Mouse (Mus musculus): ENCODE data around the gene Celsr1. TPM values are rescaled to one million over a fixed set of nuclear protein-coding genes. Genes with fewer than 3 reads are reported as not detected.

Gene Celsr1
- polyA plus RNA-seq, 1 experiment, result 0.49 TPM

- no peak overlapping the region for H3K4me3 ChIP-seq (replicated peaks; ENCODE audit: insufficient read depth, low read depth, low read length)
- no peak for DNase-seq
- H3K4me1 ChIP-seq (ENCODE audit: control insufficient read depth, insufficient read depth, low read length), result peaks cover 71% of the 10 kb centered on the region
- H3K27ac ChIP-seq (ENCODE audit: insufficient read depth, low read length), result no peak overlapping the region
- no peaks in the 10 kb centered on the region for H3K27me3 ChIP-seq (ENCODE audit: control insufficient read depth, insufficient read depth, low read length)
- WGBS, result 74% methylated on average over 18 of the region's 18 CpGs
- TF ChIP-seq CTCF (IDR thresholded peaks at IDR 0.05; ENCODE audit: borderline replicate concordance, insufficient read depth, low read depth, low read length), result no peak
- no peak for TF ChIP-seq POLR2A (IDR thresholded peaks at IDR 0.05; ENCODE audit: borderline replicate concordance, insufficient read depth, low read length)
These were observed 45.1 kb upstream of the Celsr1 start for GRCm38 (mm10) chr15:86078481-86079216.

- peaks cover 69% of the 10 kb centered on the region for H3K4me1 ChIP-seq (ENCODE audit: control insufficient read depth, insufficient read depth, low read length)
- 42% methylated on average over 5 of the region's 5 CpGs for WGBS
These were observed 44.4 kb upstream of the Celsr1 start for GRCm38 (mm10) chr15:86077934-86078333.

GRCm38 (mm10) chr15:86076378-86076777 is 42.8 kb upstream of the Celsr1 start:
- Histone ChIP-seq H3K27ac (ENCODE audit: insufficient read depth, low read length) (no peak overlapping the region), H3K4me1 (ENCODE audit: control insufficient read depth, insufficient read depth, low read length) (peaks cover 68% of the 10 kb centered on the region), H3K27me3 (ENCODE audit: control insufficient read depth, insufficient read depth, low read length) (no peaks in the 10 kb centered on the region), H3K4me3 (replicated peaks; ENCODE audit: insufficient read depth, low read depth, low read length) (no peak overlapping the region)
- 68% methylated on average over 8 of the region's 8 CpGs for WGBS
- TF ChIP-seq POLR2A (IDR thresholded peaks at IDR 0.05; ENCODE audit: borderline replicate concordance, insufficient read depth, low read length), result no peak
- no peak for DNase-seq

More at GRCm38 (mm10) chr15:86077934-86078333, 44.4 kb upstream of the Celsr1 start:
- H3K27ac ChIP-seq (ENCODE audit: insufficient read depth, low read length), result no peak overlapping the region
- H3K27me3 ChIP-seq (ENCODE audit: control insufficient read depth, insufficient read depth, low read length), result no peaks in the 10 kb centered on the region
- DNase-seq, result no peak
- no peak for TF ChIP-seq CTCF (IDR thresholded peaks at IDR 0.05; ENCODE audit: borderline replicate concordance, insufficient read depth, low read depth, low read length)
- no peak for TF ChIP-seq POLR2A (IDR thresholded peaks at IDR 0.05; ENCODE audit: borderline replicate concordance, insufficient read depth, low read length)
- H3K4me3 ChIP-seq (replicated peaks; ENCODE audit: insufficient read depth, low read depth, low read length), result no peak overlapping the region

- no peak for DNase-seq
- Histone ChIP-seq H3K4me1 (ENCODE audit: control insufficient read depth, insufficient read depth, low read length) (peaks cover 69% of the 10 kb centered on the region), H3K27ac (ENCODE audit: insufficient read depth, low read length) (no peak overlapping the region), H3K4me3 (replicated peaks; ENCODE audit: insufficient read depth, low read depth, low read length) (no peak overlapping the region), H3K27me3 (ENCODE audit: control insufficient read depth, insufficient read depth, low read length) (no peaks in the 10 kb centered on the region)
- TF ChIP-seq POLR2A (IDR thresholded peaks at IDR 0.05; ENCODE audit: borderline replicate concordance, insufficient read depth, low read length), result no peak
- TF ChIP-seq CTCF (IDR thresholded peaks at IDR 0.05; ENCODE audit: borderline replicate concordance, insufficient read depth, low read depth, low read length), result no peak
- 72% methylated on average over 2 of the region's 2 CpGs for WGBS
These were observed 42.4 kb upstream of the Celsr1 start for GRCm38 (mm10) chr15:86076048-86076315.

DNA sequence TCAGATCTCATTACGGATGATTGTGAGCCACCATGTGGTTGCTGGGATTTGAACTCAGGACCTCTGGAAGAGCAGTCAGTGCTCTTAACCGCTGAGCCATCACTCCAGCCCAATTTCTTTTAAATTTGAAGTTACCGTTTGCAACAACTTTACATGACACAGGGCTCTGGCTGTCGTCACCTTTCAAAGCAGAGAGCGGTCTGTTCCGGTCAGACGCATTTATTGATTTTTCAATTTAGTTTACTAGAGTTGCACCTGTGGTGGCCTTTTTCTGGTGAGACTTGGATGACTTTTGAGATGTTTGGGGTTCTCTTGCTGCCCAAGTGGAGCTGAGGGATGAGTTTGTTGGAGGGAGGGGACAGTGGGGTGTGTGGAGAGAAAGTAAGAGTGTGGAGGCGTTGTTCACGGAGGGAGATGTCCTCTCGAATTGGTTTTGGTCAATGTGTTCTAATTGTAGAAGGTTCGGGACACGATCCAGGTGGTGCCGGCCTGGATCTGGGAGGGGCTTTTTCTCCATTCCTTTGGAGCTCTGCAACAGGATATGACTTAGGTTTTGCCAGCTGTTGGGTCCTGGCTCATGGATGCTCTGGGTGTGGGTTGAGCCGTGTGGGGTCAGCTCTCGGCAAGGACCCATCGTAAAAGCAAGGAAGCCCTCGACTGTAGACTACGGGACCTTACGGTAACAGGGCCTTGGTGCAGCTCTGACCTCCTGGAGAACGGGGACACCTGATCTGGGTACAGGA is 41.9 kb upstream of the Celsr1 start:
- Histone ChIP-seq H3K4me3 (replicated peaks; ENCODE audit: insufficient read depth, low read depth, low read length) (no peak overlapping the region), H3K27me3 (ENCODE audit: control insufficient read depth, insufficient read depth, low read length) (no peaks in the 10 kb centered on the region), H3K4me1 (ENCODE audit: control insufficient read depth, insufficient read depth, low read length) (peaks cover 69% of the 10 kb centered on the region), H3K27ac (ENCODE audit: insufficient read depth, low read length) (no peak overlapping the region)
- DNase-seq, result no peak
- no peak for TF ChIP-seq CTCF (IDR thresholded peaks at IDR 0.05; ENCODE audit: borderline replicate concordance, insufficient read depth, low read depth, low read length)
- no peak for TF ChIP-seq POLR2A (IDR thresholded peaks at IDR 0.05; ENCODE audit: borderline replicate concordance, insufficient read depth, low read length)
- 80% methylated on average over 20 of the region's 20 CpGs for WGBS

DNA sequence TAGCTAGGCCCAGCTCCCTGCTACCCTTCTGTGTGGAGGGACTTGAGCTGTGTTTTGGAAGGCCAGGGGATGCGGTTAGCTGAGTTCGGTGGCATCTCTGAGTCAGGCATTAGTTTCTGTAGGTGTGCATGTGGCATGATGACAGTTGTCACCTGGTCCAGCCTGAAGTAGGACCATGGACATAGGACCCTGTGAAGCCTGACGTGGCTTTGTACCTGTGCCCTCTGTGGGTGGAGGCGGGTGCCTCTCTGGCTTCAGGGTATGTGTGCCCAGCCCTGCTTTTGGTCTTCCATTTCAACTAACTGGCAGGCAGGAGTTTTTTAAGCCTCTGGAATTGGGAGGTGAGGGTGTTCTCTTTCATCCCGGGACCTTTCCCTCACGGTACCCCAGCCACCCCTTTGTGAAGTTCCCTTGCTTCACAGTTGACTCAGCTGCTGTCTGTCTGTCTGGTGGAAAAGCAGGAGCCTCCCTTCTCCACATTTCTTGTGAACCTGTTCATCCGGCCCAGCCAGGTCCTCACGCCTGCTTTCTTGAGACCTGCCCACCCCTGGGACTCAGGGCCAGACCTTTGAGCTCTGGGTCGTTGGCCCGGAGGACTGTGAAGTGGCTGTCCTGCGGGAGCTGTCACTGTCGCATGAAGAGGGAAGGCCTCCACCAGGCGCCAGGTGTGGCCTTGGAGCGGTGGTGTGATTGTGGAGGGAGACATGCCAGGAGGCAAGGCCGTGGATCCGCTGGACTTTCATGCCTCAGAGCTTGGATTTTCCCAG is 40.8 kb upstream of the Celsr1 start:
- no peak for TF ChIP-seq CTCF (IDR thresholded peaks at IDR 0.05; ENCODE audit: borderline replicate concordance, insufficient read depth, low read depth, low read length)
- no peak for TF ChIP-seq POLR2A (IDR thresholded peaks at IDR 0.05; ENCODE audit: borderline replicate concordance, insufficient read depth, low read length)
- no peaks in the 10 kb centered on the region for H3K27me3 ChIP-seq (ENCODE audit: control insufficient read depth, insufficient read depth, low read length)
- DNase-seq, result no peak
- H3K4me1 ChIP-seq (ENCODE audit: control insufficient read depth, insufficient read depth, low read length), result peaks cover 68% of the 10 kb centered on the region
- no peak overlapping the region for H3K4me3 ChIP-seq (replicated peaks; ENCODE audit: insufficient read depth, low read depth, low read length)
- no peak overlapping the region for H3K27ac ChIP-seq (ENCODE audit: insufficient read depth, low read length)
- 55% methylated on average over 16 of the region's 16 CpGs for WGBS

GRCm38 (mm10) chr15:86071166-86071565 is 37.6 kb upstream of the Celsr1 start:
- peak overlapping the region; percentile 67 for H3K27ac ChIP-seq (ENCODE audit: insufficient read depth, low read length)
- peaks cover 71% of the 10 kb centered on the region for H3K4me1 ChIP-seq (ENCODE audit: control insufficient read depth, insufficient read depth, low read length)
- no peak for DNase-seq
- 25% methylated on average over 1 of the region's 1 CpGs for WGBS
- H3K4me3 ChIP-seq (replicated peaks; ENCODE audit: insufficient read depth, low read depth, low read length), result no peak overlapping the region
- TF ChIP-seq CTCF (IDR thresholded peaks at IDR 0.05; ENCODE audit: borderline replicate concordance, insufficient read depth, low read depth, low read length), result no peak
- no peak for TF ChIP-seq POLR2A (IDR thresholded peaks at IDR 0.05; ENCODE audit: borderline replicate concordance, insufficient read depth, low read length)
- no peaks in the 10 kb centered on the region for H3K27me3 ChIP-seq (ENCODE audit: control insufficient read depth, insufficient read depth, low read length)
